Mouse (Mus musculus): ENCODE results near the gene Tert. TPM values are rescaled to one million over a fixed set of nuclear protein-coding genes. Genes with fewer than 3 reads are reported as not detected.
A peak's percentile ranks its signal among the peaks of the same experiment; 100 is the strongest.

Gene Tert
- polyA plus RNA-seq (2015; fragmentation: Nextera tagmentation; extraction: Ambion mirVana), result 1.4 and 2.9 TPM in 2 replicates

DNA sequence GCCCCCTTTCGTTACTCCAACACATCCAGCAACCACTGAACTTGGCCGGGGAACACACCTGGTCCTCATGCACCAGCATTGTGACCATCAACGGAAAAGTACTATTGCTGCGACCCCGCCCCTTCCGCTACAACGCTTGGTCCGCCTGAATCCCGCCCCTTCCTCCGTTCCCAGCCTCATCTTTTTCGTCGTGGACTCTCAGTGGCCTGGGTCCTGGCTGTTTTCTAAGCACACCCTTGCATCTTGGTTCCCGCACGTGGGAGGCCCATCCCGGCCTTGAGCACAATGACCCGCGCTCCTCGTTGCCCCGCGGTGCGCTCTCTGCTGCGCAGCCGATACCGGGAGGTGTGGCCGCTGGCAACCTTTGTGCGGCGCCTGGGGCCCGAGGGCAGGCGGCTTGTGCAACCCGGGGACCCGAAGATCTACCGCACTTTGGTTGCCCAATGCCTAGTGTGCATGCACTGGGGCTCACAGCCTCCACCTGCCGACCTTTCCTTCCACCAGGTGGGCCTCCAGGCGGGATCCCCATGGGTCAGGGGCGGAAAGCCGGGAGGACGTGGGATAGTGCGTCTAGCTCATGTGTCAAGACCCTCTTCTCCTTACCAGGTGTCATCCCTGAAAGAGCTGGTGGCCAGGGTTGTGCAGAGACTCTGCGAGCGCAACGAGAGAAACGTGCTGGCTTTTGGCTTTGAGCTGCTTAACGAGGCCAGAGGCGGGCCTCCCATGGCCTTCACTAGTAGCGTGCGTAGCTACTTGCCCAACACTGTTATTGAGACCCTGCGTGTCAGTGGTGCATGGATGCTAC is at the start of gene Tert:
Tert (plus strand) TSS at position 167 of the 805 bp plus-strand sequence.
- peak; percentile 70 for ATAC-seq (replicated peaks; ENCODE audit: insufficient number of reproducible peaks, insufficient read depth, low FRiP score, low read depth)
- Histone ChIP-seq H3K4me2 (peak within 1 kb of the TSS; percentile 97), H3K4me1 (replicated peaks) (peaks cover 12% of the 10 kb centered on the region), H3K27me3 (no peaks in the 10 kb centered on the region), H3K36me3 (0 out of 2 replicates have a peak, but pooled peaks cover 2% of the 10 kb centered on the region), H3K4me3 (peak within 1 kb of the TSS; percentile 68), H3K9ac (peak within 1 kb of the TSS; percentile 66), H3K27ac (no peak within 1 kb of the TSS), H3K9me3 (replicated peaks) (no peaks in the 10 kb centered on the region)
- 11% methylated on average over 47 of the region's 47 CpGs for WGBS

DNA sequence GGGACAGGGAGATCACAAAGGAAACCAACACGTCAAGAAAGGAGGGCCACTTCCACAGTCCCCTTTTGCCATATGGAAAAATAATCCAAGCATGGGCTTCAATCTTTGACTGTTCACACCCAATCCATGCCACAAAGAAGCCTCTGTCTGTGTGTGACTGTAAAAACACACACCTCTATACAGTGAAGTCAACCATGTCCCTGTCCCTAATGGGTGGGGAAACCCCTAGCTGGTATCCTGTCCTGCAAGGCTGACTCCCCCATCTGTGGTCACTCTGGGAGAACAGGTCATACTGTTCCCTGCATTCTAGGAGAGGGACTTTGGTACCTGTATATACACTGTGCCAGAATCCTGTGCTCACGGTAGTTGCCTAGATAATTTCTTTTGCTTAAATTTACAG is 49.4 kb upstream of the Tert start:
- 60% methylated on average over 2 of the region's 2 CpGs for whole genome bisulfite sequencing
- no peaks in the 10 kb centered on the region for H3K9me3 ChIP-seq (replicated peaks)
- no peaks in the 10 kb centered on the region for H3K4me1 ChIP-seq (replicated peaks)
- no peak overlapping the region for H3K9ac ChIP-seq
- no peaks in the 10 kb centered on the region for H3K36me3 ChIP-seq
- H3K27me3 ChIP-seq, result no peaks in the 10 kb centered on the region; the same call in 1 of the 2 replicates
- H3K4me3 ChIP-seq, result no peak overlapping the region
- no peak for ATAC-seq (replicated peaks; ENCODE audit: insufficient number of reproducible peaks, insufficient read depth, low FRiP score, low read depth)
- H3K27ac ChIP-seq, result no peak overlapping the region
- no peak overlapping the region for H3K4me2 ChIP-seq

DNA sequence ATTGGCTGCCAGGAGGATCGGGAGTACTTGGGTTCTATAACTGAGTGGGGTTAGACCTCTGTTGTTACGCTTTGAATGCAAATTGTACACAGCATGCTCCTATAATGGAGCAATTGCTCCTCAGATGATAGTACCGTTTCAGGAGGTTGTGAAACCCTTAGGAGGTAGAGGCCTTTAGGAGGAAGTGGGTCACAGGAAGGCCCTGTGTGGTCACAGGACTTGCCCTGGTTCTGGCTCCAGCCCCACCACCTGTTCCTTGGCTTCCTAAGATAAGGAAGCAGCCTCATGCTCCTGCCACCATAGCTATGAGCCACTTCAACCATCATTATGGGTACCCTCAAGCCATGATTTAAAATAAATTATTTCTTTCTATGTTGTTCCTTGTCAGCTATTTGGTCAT is 35.2 kb upstream of the Tert start:
- H3K4me1 ChIP-seq (replicated peaks), result no peaks in the 10 kb centered on the region
- no peak overlapping the region for H3K9ac ChIP-seq
- ATAC-seq (replicated peaks; ENCODE audit: insufficient number of reproducible peaks, insufficient read depth, low FRiP score, low read depth), result no peak
- no peaks in the 10 kb centered on the region for H3K36me3 ChIP-seq
- peaks cover 20% of the 10 kb centered on the region for H3K27me3 ChIP-seq
- no peak overlapping the region for H3K4me3 ChIP-seq
- WGBS, result 77% methylated on average over 3 of the region's 3 CpGs
- no peak overlapping the region for H3K27ac ChIP-seq
- H3K9me3 ChIP-seq (replicated peaks), result no peaks in the 10 kb centered on the region
- no peak overlapping the region for H3K4me2 ChIP-seq

DNA sequence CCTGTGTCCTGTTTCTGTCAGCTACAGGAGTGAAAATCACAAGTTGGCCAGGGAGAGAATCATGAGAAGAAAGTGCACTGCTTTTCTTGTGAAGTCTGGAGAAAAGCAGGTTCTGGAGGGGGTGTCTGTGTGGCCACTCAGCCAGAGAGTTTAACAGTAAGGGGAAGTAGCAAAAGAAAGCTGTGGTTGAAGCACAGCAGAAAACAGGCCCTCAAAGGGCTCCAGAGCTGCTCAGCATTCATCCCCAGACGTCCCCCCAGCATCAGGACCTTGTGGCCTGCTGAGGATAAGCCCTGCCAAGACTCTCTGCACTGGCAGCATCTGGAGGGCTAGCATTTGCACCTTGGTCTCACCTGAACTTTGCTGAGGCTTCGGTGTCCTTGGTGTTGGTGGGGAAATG is 34.2 kb upstream of the Tert start:
- Histone ChIP-seq H3K27me3 (peaks cover 28% of the 10 kb centered on the region), H3K4me3 (no peak overlapping the region), H3K4me2 (no peak overlapping the region), H3K9ac (no peak overlapping the region), H3K36me3 (no peaks in the 10 kb centered on the region), H3K27ac (no peak overlapping the region), H3K9me3 (replicated peaks) (no peaks in the 10 kb centered on the region), H3K4me1 (replicated peaks) (no peaks in the 10 kb centered on the region)
- no peak for ATAC-seq (replicated peaks; ENCODE audit: insufficient number of reproducible peaks, insufficient read depth, low FRiP score, low read depth)
- 43% methylated on average over 2 of the region's 2 CpGs for WGBS

DNA sequence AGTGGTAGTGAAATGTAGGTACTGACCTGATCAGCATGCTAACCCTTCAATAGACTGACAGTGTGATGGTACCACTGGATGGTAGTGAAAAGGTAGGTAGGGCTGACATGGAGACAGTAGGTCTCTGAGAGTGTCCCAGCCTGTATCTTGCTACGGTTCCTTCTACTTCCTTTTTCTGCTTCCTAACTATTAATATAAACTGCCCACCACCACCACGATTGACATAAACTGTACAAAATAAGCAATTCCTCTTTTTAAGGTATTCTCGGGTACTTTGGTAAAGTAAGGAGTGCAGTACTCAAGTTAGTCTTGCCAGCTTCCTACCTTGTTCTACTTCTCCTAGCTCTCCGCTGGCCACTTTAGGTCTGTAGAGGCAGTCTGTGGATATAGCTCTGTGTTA is 30.4 kb upstream of the Tert start:
- H3K4me2 ChIP-seq, result no peak overlapping the region
- peaks cover 39% of the 10 kb centered on the region for H3K27me3 ChIP-seq
- no peak overlapping the region for H3K27ac ChIP-seq
- no peaks in the 10 kb centered on the region for H3K36me3 ChIP-seq
- 46% methylated on average over 4 of the region's 4 CpGs for WGBS
- no peak for ATAC-seq (replicated peaks; ENCODE audit: insufficient number of reproducible peaks, insufficient read depth, low FRiP score, low read depth)
- H3K4me3 ChIP-seq, result no peak overlapping the region
- no peaks in the 10 kb centered on the region for H3K9me3 ChIP-seq (replicated peaks)
- no peaks in the 10 kb centered on the region for H3K4me1 ChIP-seq (replicated peaks)
- H3K9ac ChIP-seq, result no peak overlapping the region

DNA sequence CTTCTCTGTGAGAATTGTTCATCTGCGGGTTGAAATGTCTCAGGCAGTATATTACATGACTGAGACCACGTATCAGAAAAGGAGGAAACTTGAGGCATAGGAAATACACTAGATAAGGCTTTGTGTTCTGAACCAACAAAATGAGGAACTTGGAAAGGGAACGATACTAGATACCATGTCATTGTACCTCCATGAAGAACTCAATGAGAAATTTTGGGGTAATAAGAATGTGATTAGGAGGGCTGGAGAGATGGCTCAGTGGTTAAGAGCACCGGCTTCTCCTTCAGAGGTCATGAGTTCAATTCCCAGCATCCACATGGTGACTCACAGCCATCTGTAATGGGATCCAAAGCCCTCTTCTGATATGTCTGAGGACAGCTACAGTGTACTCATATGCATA is 26.5 kb upstream of the Tert start:
- no peak for ATAC-seq (replicated peaks; ENCODE audit: insufficient number of reproducible peaks, insufficient read depth, low FRiP score, low read depth)
- WGBS, result 56% methylated on average over 4 of the region's 4 CpGs
- Histone ChIP-seq H3K27me3 (peaks cover 30% of the 10 kb centered on the region), H3K9ac (no peak overlapping the region), H3K4me2 (no peak overlapping the region), H3K27ac (no peak overlapping the region), H3K4me1 (replicated peaks) (peaks cover 13% of the 10 kb centered on the region), H3K36me3 (no peaks in the 10 kb centered on the region), H3K4me3 (no peak overlapping the region), H3K9me3 (replicated peaks) (no peaks in the 10 kb centered on the region)

DNA sequence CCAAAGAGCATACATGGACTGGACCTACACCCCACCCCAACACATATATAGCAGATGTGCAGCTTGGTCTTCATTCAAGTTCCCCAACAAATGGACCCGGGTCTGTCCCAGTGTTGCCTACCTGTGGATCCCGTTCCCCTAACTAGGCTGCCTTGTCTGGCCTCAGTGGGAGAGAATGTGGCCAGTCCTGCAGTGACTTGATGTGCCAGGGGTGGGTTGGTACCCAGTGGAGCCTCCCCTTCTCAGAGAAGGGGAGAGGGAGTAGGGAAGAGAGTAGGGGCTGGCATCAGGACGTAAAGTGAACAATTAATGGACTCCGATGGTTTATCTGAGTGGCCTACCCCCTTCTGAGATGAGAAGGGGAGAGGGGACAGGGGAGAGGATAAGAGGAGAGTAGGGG is 23.7 kb upstream of the Tert start:
- peaks cover 20% of the 10 kb centered on the region for H3K36me3 ChIP-seq
- ATAC-seq (replicated peaks; ENCODE audit: insufficient number of reproducible peaks, insufficient read depth, low FRiP score, low read depth), result no peak
- peak overlapping the region; percentile 78 for H3K4me3 ChIP-seq
- H3K9me3 ChIP-seq (replicated peaks), result no peaks in the 10 kb centered on the region
- no peak overlapping the region for H3K27ac ChIP-seq
- peaks cover 18% of the 10 kb centered on the region for H3K4me1 ChIP-seq (replicated peaks)
- WGBS, result 60% methylated on average over 4 of the region's 4 CpGs
- H3K4me2 ChIP-seq, result peak overlapping the region; percentile 94
- peaks cover 7% of the 10 kb centered on the region; the same call in 1 of the 2 replicates for H3K27me3 ChIP-seq
- peak overlapping the region; percentile 87 for H3K9ac ChIP-seq

DNA sequence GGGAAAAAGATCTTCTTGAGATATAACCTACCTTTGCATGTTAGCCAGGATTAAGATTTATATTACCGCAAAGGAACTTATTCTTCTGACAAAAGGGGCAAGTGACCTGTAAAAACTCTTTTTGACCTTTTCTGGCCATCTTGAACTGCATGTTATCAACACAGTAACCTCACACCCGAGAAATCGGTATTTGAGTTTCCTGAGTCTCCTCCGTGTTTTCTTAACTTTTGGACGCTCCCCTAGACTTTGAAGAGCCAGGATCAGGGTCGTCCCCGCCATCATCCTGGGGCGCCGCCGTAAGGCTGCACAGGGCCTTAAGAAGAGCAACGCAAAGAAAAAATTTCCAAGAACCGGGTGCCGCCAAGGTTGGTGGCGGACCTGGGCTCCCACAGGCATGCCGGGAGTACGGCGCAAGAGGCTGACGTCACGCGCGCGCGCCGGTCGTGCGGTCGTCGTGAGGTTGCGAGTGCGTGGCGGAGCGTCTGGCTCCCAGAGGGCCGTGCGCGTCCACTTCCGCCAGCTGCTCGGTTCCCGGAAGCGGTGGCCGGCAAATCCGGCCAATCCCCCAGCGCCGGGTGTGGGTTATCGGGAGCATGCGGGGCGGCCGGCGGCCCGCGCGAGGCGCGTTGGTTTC is 23.1 kb upstream of the Tert start, which contains the start of gene Clptm1l:
Clptm1l (plus strand) TSS at position 485 of the 634 bp plus-strand sequence.
- peak; percentile 97 for ATAC-seq (replicated peaks; ENCODE audit: insufficient number of reproducible peaks, insufficient read depth, low FRiP score, low read depth)

DNA sequence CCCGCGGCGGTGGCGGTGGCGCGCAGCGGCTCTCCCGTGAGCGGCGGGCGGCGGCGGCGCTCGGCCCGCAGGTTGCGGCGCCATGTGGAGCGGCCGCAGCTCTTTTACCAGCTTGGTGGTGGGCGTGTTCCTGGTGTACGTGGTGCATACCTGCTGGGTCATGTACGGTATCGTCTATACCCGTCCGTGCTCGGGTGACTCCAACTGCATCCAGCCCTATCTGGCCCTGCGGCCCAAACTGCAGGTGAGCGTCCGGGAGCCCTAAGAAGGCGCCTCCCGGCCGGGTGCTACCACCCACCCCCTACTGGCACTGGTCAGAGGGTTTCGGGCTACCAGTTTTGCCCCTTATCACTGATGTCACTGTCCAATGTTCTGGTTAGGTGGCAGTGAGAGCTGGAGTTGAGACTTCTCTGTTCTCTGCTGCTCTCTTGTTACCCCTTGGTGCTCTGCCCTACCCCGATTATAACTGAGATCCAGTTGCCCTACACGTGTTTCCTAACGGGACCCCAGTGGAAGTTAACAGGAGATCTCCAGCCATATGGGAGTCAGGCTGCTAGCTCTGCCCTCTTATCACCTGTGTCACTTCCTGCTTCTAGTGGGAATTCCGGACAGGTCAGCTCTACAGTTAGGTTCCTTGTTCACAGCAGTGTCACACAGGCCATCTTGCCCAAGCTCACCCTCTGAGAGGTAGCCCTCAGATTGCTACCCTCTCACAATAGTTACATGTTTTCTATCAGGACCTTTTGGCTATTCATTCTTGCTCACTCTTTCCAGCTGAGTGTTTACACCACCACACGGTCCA is 22.4 kb upstream of the Tert start:
- H3K4me2 ChIP-seq, result peak overlapping the region; percentile 94
- H3K27ac ChIP-seq, result peak overlapping the region; percentile 66
- peaks cover 29% of the 10 kb centered on the region for H3K36me3 ChIP-seq
- peak overlapping the region; percentile 87 for H3K9ac ChIP-seq
- H3K27me3 ChIP-seq, result 0 out of 2 replicates have a peak, but pooled peaks cover 3% of the 10 kb centered on the region
- 2% methylated on average over 39 of the region's 39 CpGs for WGBS
- peak; percentile 59 for ATAC-seq (replicated peaks; ENCODE audit: insufficient number of reproducible peaks, insufficient read depth, low FRiP score, low read depth)
- H3K4me3 ChIP-seq, result peak overlapping the region; percentile 78
- no peaks in the 10 kb centered on the region for H3K9me3 ChIP-seq (replicated peaks)
- peaks cover 18% of the 10 kb centered on the region for H3K4me1 ChIP-seq (replicated peaks)

More for the DNA sequence above, 23.1 kb upstream of the Tert start, which contains the start of gene Clptm1l:
- H3K27me3 ChIP-seq, result 0 out of 2 replicates have a peak, but pooled peaks cover 3% of the 10 kb centered on the region
- H3K36me3 ChIP-seq, result peaks cover 22% of the 10 kb centered on the region
- peaks cover 18% of the 10 kb centered on the region for H3K4me1 ChIP-seq (replicated peaks)
- H3K9me3 ChIP-seq (replicated peaks), result no peaks in the 10 kb centered on the region
- H3K9ac ChIP-seq, result peak within 1 kb of the TSS; percentile 87
- peak within 1 kb of the TSS; percentile 78 for H3K4me3 ChIP-seq
- H3K27ac ChIP-seq, result peak within 1 kb of the TSS; percentile 76
- H3K4me2 ChIP-seq, result peak within 1 kb of the TSS; percentile 94
- under 1% methylated on average over 53 of the region's 53 CpGs for WGBS

DNA sequence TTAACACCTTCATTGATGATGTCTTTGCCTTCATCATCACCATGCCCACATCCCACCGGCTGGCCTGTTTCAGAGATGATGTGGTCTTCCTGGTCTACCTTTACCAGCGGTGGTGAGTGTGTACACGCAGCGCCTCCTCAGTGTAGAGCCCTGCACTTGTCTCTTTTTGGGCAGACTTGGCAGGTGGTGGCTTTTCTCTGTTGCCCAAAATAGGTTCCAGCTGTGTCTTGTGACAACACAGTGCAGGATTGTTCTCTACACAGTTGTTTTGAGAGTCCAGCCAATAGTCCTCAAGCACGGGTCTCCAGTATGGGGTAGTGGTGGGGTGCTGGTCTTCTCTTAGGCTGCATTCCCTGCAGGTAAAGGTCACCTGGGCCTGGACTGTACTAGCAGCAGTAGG is 8.3 kb upstream of the Tert start:
- WGBS, result 85% methylated on average over 5 of the region's 5 CpGs
- Histone ChIP-seq H3K36me3 (peaks cover 86% of the 10 kb centered on the region), H3K4me2 (no peak overlapping the region), H3K27ac (no peak overlapping the region), H3K27me3 (no peaks in the 10 kb centered on the region), H3K9me3 (replicated peaks) (no peaks in the 10 kb centered on the region), H3K4me1 (replicated peaks) (no peaks in the 10 kb centered on the region), H3K9ac (no peak overlapping the region), H3K4me3 (no peak overlapping the region)
- ATAC-seq (replicated peaks; ENCODE audit: insufficient number of reproducible peaks, insufficient read depth, low FRiP score, low read depth), result no peak

DNA sequence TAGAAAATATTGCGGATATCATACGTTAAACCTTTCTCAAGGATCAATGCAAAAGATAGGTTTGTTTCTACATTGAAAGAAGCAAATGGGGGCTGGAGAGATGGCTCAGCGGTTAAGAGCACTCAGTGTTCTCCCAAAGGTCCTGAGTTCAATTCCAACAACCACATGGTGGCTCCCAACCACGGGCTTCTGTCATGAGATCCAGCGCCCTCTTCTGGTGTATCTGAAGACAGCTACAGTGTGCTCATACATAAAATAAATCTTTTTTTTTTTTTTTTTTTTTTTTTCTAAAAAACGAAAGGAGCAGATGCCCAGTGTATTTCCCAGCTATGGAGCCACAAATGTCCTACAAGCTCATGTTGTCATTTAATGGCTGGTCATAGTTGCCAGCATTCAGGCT is 6.1 kb upstream of the Tert start:
- Histone ChIP-seq H3K27me3 (no peaks in the 10 kb centered on the region), H3K9me3 (replicated peaks) (no peaks in the 10 kb centered on the region), H3K4me3 (no peak overlapping the region), H3K9ac (no peak overlapping the region), H3K27ac (no peak overlapping the region), H3K36me3 (peaks cover 64% of the 10 kb centered on the region), H3K4me1 (replicated peaks) (no peaks in the 10 kb centered on the region), H3K4me2 (no peak overlapping the region)
- 66% methylated on average over 6 of the region's 6 CpGs for WGBS
- ATAC-seq (replicated peaks; ENCODE audit: insufficient number of reproducible peaks, insufficient read depth, low FRiP score, low read depth), result no peak

Measured in heart, embryonic 15.5 days (tissue).